Comparison of ENCODE assay signal across 14 mouse cellular contexts in the genomic region with DNA sequence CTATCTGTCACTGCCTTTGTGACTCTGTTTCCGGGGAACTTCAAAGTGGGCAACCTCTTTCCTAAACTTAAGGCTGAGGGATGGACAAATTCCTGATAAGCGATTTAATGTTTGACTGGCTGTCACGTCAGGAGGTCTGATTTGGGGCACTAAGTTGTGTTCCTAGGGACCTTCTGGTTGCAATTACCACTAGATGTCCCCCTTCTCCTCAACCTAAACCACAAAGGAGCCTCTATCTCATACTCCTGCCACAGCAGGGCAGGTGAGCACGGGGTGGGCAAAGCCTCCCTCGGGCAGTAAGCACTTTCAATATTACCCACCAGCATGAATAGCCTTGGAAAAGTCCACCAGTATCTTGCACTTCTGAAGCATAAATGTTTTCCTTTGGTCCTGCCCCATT.
DNase-seq lines count a peak whose midpoint lies in the region; ATAC-seq and TF ChIP-seq lines count a peak whose summit lies in the region.
"Had no signal": no experiment of that assay in that cellular context is flagged by ENCODE, and none has a peak within 500 bp of the region (broad histone marks: within the 10 kb centered on the region; RNA-seq: fewer than 3 reads in every experiment).

No protein-coding gene starts in this region.

- ATAC-seq in neural tube, embryonic 15.5 days (ENCODE audit: low FRiP score), result no peak
- ATAC-seq: CD4-positive, CD25-positive, alpha-beta regulatory T cell, adult 4 months had no signal

- H3K9me3 ChIP-seq in neural tube, embryonic 15.5 days (replicated peaks), result no peaks in the 10 kb centered on the region
- H3K9me3 ChIP-seq: kidney, embryonic 15.5 days; lung, embryonic 15.5 days had no signal

- no peaks in the 10 kb centered on the region for H3K4me1 ChIP-seq in neural tube, embryonic 15.5 days
- H3K4me1 ChIP-seq: kidney, embryonic 15.5 days had no signal

- TF ChIP-seq CTCF in gastrocnemius, adult 2 months (IDR thresholded peaks at IDR 0.05), result peak; percentile 57
- TF ChIP-seq CTCF in layer of hippocampus, adult 2 months (conservative IDR thresholded peaks at IDR 0.05), result peak; percentile 75

- no peak overlapping the region for H3K4me2 ChIP-seq in neural tube, embryonic 15.5 days
- H3K4me2 ChIP-seq: kidney, embryonic 15.5 days; lung, embryonic 15.5 days had no signal

- no peak overlapping the region for H3K27ac ChIP-seq in gastrocnemius, adult 2 months
- no peak overlapping the region for H3K27ac ChIP-seq in layer of hippocampus, adult 2 months
- no peak overlapping the region for H3K27ac ChIP-seq in neural tube, embryonic 15.5 days (replicated peaks)
- H3K27ac ChIP-seq: kidney, embryonic 15.5 days; lung, embryonic 15.5 days had no signal

- 59% methylated on average over 5 of the region's 5 CpGs for WGBS in neural tube, embryonic 15.5 days

- intact Hi-C loops in gastrocnemius, adult 2 months (cut with DNase I), result loop anchor here (5.0 to 10.0 kb wide), 3 partner anchors 152 to 328 kb away; no protein-coding TSS in a partner anchor
- intact Hi-C loops in gastrocnemius, postnatal 36 days (cut with DNase I), result loop anchor here (5.0 kb wide), 1 partner anchor 152 kb away; no protein-coding TSS in a partner anchor

- no peak for DNase-seq in gastrocnemius, adult 2 months
- no peak for DNase-seq in gastrocnemius, postnatal 36 days
- peak in 1 of 2 experiments; percentile 21 for DNase-seq in layer of hippocampus, adult 2 months (ENCODE audit: low spot score in 2 of 2)
- no peak for DNase-seq in layer of hippocampus, postnatal 14 days (ENCODE audit: low spot score in 2 of 2)
- DNase-seq in A20 (ENCODE audit: low read depth, low spot score) (peak; percentile 33), adipocyte (ENCODE audit: low spot score) (peak; percentile 20)
- DNase-seq in gastrocnemius, postnatal 10 days, result no peak
- DNase-seq: cerebellum, postnatal 36 days; heart, postnatal 4 days; midbrain, embryonic 14.5 days had no signal

- H3K36me3 ChIP-seq in neural tube, embryonic 15.5 days, result no peaks in the 10 kb centered on the region
- H3K36me3 ChIP-seq: kidney, embryonic 15.5 days; lung, embryonic 15.5 days had no signal

- no peak overlapping the region for H3K9ac ChIP-seq in neural tube, embryonic 15.5 days (replicated peaks)
- H3K9ac ChIP-seq: kidney, embryonic 15.5 days; lung, embryonic 15.5 days had no signal

- no peak overlapping the region for H3K4me3 ChIP-seq in gastrocnemius, adult 2 months
- no peak overlapping the region for H3K4me3 ChIP-seq in layer of hippocampus, adult 2 months
- H3K4me3 ChIP-seq in neural tube, embryonic 15.5 days (replicated peaks), result no peak overlapping the region
- H3K4me3 ChIP-seq: kidney, embryonic 15.5 days; lung, embryonic 15.5 days had no signal

- H3K27me3 ChIP-seq in neural tube, embryonic 15.5 days (replicated peaks), result no peaks in the 10 kb centered on the region
- H3K27me3 ChIP-seq: kidney, embryonic 15.5 days; lung, embryonic 15.5 days had no signal

Comparison
In these comparisons a context has a peak if more than half of its experiments do, and no peak if none do; other contexts are left out.
1. DNase-seq: peak in A20 (single experiment) and adipocyte (single experiment); none in gastrocnemius, adult 2 months (single experiment), gastrocnemius, postnatal 36 days (0 of 2), layer of hippocampus, postnatal 14 days (0 of 2) and gastrocnemius, postnatal 10 days (single experiment).